Mouse (Mus musculus) heart, embryonic 13.5 days (tissue): ENCODE data around the gene Dctpp1. TPM values are rescaled to one million over a fixed set of nuclear protein-coding genes. Genes with fewer than 3 reads are reported as not detected.

Experiments
- ATAC-seq: fragments of 200-750 bp; cut with Nextera tagmentation; 2 replicates; pipeline ENCODE4 v1.8.0; 2017; ENCODE audit warnings: moderate TSS enrichment; ENCODE audit not compliant: insufficient number of reproducible peaks, low FRiP score, low TSS enrichment; ENCODE audit errors: extremely low read depth
- H3K27ac ChIP-seq: fragments of 300-500 bp; sonication (generic); replicated peaks from 2 replicates; pipeline ENCODE4 v1.5.1; 2015; ENCODE audit warnings: moderate library complexity, mild to moderate bottlenecking, inconsistent platforms
- H3K27me3 ChIP-seq: fragments of 300-500 bp; sonication (generic); replicated peaks from 2 replicates; pipeline ENCODE4 v1.6.1; 2015; ENCODE audit warnings: mild to moderate bottlenecking, inconsistent platforms
- H3K36me3 ChIP-seq: fragments of 300-500 bp; sonication (generic); 2 replicates; pipeline ENCODE4 v1.6.1; 2015; ENCODE audit warnings: mild to moderate bottlenecking, inconsistent platforms
- H3K4me1 ChIP-seq: fragments of 300-500 bp; sonication (generic); 2 replicates; pipeline ENCODE4 v1.6.1; 2015; ENCODE audit warnings: inconsistent platforms
- H3K4me2 ChIP-seq: fragments of 300-500 bp; sonication (generic); 2 replicates; pipeline ENCODE4 v1.6.1; 2015; ENCODE audit warnings: inconsistent platforms, mild to moderate bottlenecking, moderate library complexity
- H3K4me3 ChIP-seq: fragments of 300-500 bp; sonication (generic); 2 replicates; pipeline ENCODE4 v1.5.1; 2015; ENCODE audit warnings: moderate library complexity, mild to moderate bottlenecking, inconsistent platforms
- H3K9ac ChIP-seq: fragments of 300-500 bp; sonication (generic); 2 replicates; pipeline ENCODE4 v1.6.1; 2015; ENCODE audit warnings: inconsistent platforms, mild to moderate bottlenecking, moderate library complexity
- H3K9me3 ChIP-seq: fragments of 300-500 bp; sonication (generic); 2 replicates; pipeline ENCODE4 v1.6.1; 2016; ENCODE audit warnings: inconsistent platforms
- WGBS: fragments of 180-500 bp; shearing (Covaris S2); methylation state at CpG from one replicate; pipeline ENCODE4 v1.1.7; 2015; ENCODE audit warnings: mixed read lengths; 5-methylcytosine and 5-hydroxymethylcytosine counted together
- polyA plus RNA-seq: library from polyadenylated mRNA; unstranded; fragments of >200 nt; fragmentation: Nextera tagmentation; extraction: Ambion mirVana; gene quantifications from 2 replicates; pipeline ENCODE4 v1.2.1, GENCODE M21; 2015

Gene Dctpp1
- polyA plus RNA-seq, 1 experiment from 2014 or later, result 161 TPM

DNA sequence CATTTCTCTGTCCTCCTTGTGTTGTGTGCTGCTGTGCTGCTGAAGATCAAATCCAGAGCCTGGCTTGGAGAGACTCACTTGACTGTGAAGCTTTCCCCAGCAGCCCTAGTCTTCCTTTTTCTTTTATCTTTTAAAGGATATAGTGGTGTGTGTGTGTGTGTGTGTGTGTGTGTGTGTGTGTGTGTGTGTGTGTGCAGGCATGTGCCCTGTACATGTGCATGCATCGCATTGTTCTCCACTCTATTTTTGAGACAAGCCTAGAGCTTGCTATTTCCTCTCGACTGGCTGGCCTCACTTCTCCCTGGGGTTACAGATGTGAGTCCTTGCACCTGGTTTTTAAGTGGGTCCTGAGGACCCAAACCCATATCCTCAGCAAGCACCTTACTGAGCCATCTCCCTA is 21.7 kb upstream of the Dctpp1 start:
- Histone ChIP-seq H3K4me3 (no peak overlapping the region), H3K9ac (no peak overlapping the region), H3K36me3 (no peaks in the 10 kb centered on the region), H3K27ac (no peak overlapping the region), H3K27me3 (no peaks in the 10 kb centered on the region), H3K9me3 (peaks cover 8% of the 10 kb centered on the region; the same call in 1 of the 2 replicates), H3K4me2 (no peak overlapping the region), H3K4me1 (peaks cover 8% of the 10 kb centered on the region)
- 57% methylated on average over 2 of the region's 2 CpGs for WGBS
- no peak for ATAC-seq

DNA sequence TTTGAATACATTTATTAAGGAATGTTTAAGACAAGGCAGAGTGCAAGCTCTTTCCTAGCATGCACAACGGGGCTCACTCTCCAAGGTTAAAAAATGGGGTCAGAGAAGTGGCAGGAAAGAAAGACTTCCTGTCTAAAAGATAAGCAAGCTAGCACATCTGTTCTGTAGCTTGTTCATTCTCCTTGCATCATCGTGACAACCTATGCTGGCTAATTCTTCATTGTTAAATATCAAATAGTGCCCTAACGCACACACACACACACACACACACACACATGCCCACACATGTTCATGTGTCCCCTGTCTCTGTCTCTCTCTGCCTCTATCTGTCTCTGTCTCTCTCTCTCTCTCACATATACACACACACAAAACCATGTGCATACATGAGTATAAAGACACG is 20.6 kb upstream of the Dctpp1 start:
- no peak for ATAC-seq
- Histone ChIP-seq H3K4me3 (no peak overlapping the region), H3K9ac (no peak overlapping the region), H3K4me1 (peaks cover 8% of the 10 kb centered on the region), H3K9me3 (no peaks in the 10 kb centered on the region), H3K27ac (no peak overlapping the region; the same call in 1 of the 2 replicates), H3K27me3 (no peaks in the 10 kb centered on the region), H3K4me2 (no peak overlapping the region), H3K36me3 (no peaks in the 10 kb centered on the region)
- 41% methylated on average over 4 of the region's 4 CpGs for WGBS

DNA sequence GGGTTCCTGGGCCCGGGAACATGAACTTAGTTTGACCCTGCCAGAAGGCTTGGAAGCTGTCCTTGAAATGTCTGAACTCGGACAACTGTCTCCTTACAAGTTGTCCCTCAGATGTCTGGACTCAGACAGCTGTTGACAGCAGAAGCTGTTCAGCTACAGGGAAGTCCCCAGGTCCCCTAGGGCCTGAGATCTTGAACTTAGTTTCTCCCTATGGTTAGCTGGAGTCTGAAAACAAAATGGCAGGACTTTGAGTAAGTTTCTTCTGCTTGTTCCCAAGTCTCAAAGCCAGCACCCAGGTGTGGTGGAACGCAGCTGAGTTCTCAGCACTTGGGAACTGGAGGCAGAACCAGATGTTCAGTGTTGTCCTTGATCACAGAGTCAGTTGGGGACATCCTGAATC is 19.6 kb upstream of the Dctpp1 start:
- H3K36me3 ChIP-seq, result no peaks in the 10 kb centered on the region
- no peak overlapping the region for H3K4me3 ChIP-seq
- no peak overlapping the region for H3K9ac ChIP-seq
- 46% methylated on average over 3 of the region's 3 CpGs for WGBS
- H3K4me1 ChIP-seq, result peaks cover 8% of the 10 kb centered on the region
- H3K27me3 ChIP-seq, result no peaks in the 10 kb centered on the region
- ATAC-seq, result no peak
- no peak overlapping the region for H3K4me2 ChIP-seq
- no peaks in the 10 kb centered on the region for H3K9me3 ChIP-seq
- no peak overlapping the region for H3K27ac ChIP-seq

DNA sequence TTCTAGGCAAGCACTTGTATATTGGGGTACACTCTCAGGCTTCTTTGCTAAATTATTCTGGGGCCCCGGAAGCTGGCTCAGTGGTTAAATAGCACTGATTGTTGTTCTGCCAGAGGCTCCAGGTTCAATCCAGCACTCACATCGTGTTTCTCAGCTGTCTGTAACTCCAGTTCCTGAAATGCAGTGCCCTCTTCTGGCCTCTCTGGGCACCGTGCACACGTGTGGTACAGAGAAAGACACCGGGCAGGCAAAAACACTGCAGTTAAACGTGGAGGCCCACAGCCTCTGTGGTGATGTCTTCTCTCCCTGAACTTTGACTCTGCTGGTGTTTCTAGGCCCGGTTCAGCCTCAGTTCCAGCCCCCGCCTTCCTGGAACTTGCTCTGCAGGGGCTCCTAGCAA is 17.8 kb upstream of the Dctpp1 start:
- Histone ChIP-seq H3K4me2 (no peak overlapping the region), H3K9me3 (no peaks in the 10 kb centered on the region), H3K27me3 (no peaks in the 10 kb centered on the region), H3K27ac (no peak overlapping the region), H3K4me3 (no peak overlapping the region), H3K9ac (no peak overlapping the region), H3K36me3 (no peaks in the 10 kb centered on the region), H3K4me1 (peaks cover 13% of the 10 kb centered on the region)
- 27% methylated on average over 8 of the region's 8 CpGs for WGBS
- no peak for ATAC-seq

DNA sequence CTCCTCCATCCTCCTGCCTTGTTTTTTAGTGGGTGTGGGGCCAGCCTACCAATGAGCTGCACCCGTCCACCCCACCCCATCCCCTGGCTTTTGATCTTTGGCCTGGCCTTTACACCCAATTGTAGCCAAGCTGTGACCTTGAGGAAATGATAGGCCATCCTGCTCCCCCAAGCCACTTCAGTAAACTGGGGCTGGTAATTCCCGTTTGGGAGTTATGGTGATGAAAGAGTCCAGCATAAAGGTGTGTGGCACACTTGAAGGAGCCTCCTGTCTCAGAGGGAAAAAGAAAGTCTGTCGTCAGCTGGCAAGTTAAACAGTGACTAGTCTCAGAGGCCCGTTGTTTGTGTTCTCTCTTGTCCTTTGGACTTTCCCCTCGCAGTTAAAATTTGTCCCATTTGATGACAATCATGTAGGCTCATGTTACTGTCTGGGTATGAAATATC is 16.0 kb upstream of the Dctpp1 start:
- H3K4me2 ChIP-seq, result no peak overlapping the region
- no peaks in the 10 kb centered on the region for H3K9me3 ChIP-seq
- no peak for ATAC-seq
- no peak overlapping the region for H3K4me3 ChIP-seq
- no peaks in the 10 kb centered on the region for H3K27me3 ChIP-seq
- H3K36me3 ChIP-seq, result peaks cover 12% of the 10 kb centered on the region
- H3K9ac ChIP-seq, result no peak overlapping the region
- no peak overlapping the region for H3K27ac ChIP-seq
- peaks cover 29% of the 10 kb centered on the region for H3K4me1 ChIP-seq
- 71% methylated on average over 5 of the region's 5 CpGs for WGBS

DNA sequence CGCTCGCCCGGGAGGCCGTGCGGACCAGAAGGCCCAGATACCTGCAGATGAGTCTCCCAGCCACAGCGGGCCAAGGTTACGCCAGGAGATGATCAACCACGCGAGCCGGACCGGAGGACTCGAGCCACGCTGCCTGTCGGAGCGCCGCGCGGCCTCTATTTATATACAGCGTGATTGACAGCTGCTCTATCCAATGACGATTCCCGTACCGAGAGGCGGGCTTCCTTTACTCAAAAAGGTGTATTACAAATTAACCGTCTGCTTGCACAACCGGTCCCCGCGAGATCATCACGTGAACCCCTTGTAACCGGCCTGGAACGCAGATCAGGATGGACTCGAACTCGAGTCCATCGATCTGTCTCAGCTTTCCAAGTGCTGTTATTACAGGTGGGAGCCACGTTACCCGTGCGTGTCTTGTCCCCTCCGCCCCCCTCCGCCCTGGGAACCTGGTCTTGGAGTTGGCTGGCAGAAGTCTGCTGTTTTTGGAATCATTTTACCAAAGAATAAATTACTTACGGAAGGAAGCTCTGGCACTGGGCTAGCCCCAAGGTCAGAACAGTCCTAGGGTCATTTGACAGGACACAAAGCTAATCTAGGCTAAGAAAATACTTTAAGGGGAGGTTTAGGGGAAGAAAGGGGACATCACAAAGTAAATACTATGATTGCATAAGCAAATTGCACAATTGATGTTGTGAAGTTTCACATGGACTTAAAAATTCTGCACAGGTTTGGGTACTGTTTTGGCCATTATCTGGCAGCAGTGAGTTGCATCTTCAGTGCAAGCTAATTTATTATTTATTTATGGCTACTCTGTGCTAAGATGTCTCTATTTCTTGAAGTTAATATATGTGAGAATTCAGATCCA is 13.6 kb upstream of the Dctpp1 start, which contains the start of gene Sephs2:
Gene Sephs2, minus strand, starts transcription at position 131 of the 865 bp plus-strand sequence.
- H3K9me3 ChIP-seq, result no peaks in the 10 kb centered on the region
- H3K4me3 ChIP-seq, result peak within 1 kb of the TSS; percentile 95
- peaks cover 29% of the 10 kb centered on the region for H3K4me1 ChIP-seq
- peak within 1 kb of the TSS; percentile 94 for H3K4me2 ChIP-seq
- peak within 1 kb of the TSS; percentile 93 for H3K27ac ChIP-seq
- peak; percentile 82 for ATAC-seq
- H3K27me3 ChIP-seq, result no peaks in the 10 kb centered on the region
- H3K9ac ChIP-seq, result peak within 1 kb of the TSS; percentile 97
- H3K36me3 ChIP-seq, result peaks cover 35% of the 10 kb centered on the region
- WGBS, result 2% methylated on average over 39 of the region's 39 CpGs

DNA sequence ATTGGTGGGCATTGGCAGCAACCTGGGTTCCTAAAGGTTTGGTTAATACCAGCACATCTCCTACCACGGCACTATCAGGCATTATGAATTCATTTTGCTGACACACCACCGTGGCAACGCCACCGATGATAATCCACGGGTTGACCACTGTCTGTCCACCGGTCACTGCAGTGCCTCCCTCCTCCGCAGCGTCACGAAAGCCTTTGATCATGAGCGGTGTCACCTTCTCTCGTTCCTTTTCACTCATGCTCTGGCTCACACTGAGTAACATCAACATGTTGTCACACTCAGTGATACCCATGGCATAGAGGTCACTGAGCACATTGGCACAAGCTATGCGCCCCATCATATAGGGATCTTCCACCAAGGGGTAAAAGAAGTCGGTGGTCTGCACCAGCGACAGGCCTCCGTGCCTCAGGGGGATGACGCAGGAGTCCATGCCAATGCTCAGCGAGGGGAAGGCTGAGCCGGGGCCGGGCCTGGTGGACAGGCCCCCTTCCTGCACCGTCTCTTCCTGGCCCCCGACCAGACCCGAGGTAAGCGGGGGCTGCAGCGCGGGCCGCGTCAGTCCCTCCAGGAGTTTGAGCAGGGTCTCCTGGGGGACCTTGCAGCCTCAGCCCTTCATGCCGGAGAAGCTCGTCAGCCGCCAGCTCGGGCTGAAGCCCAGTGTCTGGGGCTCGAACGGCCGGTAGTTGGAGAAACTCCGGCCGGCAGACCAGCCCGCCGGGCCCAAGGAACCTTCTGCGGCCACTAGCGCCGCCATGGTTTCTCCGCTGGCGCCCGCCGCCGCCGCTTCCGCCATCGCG is 12.8 kb upstream of the Dctpp1 start:
- peaks cover 42% of the 10 kb centered on the region for H3K36me3 ChIP-seq
- H3K9me3 ChIP-seq, result no peaks in the 10 kb centered on the region
- H3K4me2 ChIP-seq, result peak overlapping the region; percentile 94
- no peaks in the 10 kb centered on the region for H3K27me3 ChIP-seq
- peak; percentile 70 for ATAC-seq
- peak overlapping the region; percentile 97 for H3K9ac ChIP-seq
- H3K4me1 ChIP-seq, result peaks cover 29% of the 10 kb centered on the region
- H3K27ac ChIP-seq, result peak overlapping the region; percentile 93
- 11% methylated on average over 50 of the region's 50 CpGs for WGBS
- H3K4me3 ChIP-seq, result peak overlapping the region; percentile 95

DNA sequence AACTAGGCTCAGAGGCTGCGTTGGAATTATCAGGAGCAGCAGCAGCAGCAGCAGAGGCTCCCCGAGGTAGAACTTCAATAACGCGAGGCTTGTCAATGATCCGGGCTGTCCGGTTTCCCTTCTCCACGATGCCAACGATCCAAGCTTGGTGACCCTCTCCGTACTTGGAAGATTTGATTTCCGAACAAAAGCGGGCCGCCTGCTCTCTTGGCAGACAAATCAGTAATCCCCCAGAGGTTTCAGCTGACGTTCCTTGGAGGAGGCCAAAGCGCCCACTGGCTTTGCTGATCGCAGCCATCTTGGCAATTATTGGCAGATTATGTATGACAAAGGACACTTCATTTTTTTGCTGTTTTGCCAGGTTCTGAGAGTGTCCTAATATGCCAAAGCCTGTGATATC is 12.1 kb upstream of the Dctpp1 start:
- 95% methylated on average over 15 of the region's 15 CpGs for WGBS

DNA sequence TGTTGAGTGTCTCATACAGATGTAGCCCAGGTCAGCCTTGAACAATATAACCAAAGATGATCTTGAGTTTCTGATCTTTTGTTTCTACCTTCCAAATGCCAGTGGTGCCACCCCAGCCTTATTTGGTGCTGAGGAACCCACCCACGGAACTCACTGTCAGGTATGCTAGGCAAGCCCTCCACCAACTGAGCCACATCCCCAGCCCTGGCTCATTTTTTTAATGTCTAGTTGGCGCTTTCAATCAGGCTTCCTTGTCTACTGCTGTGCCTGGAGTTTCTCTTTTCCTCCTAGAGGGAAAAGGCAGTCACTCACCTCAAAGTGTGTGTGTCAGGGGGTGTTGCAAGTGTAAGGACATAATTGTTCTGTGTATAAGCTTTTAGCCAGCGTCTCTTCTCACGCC is 10.6 kb upstream of the Dctpp1 start:
- Histone ChIP-seq H3K9me3 (no peaks in the 10 kb centered on the region), H3K9ac (no peak overlapping the region), H3K36me3 (peaks cover 43% of the 10 kb centered on the region), H3K4me2 (no peak overlapping the region), H3K27me3 (no peaks in the 10 kb centered on the region), H3K4me1 (peaks cover 29% of the 10 kb centered on the region), H3K27ac (no peak overlapping the region), H3K4me3 (no peak overlapping the region)
- WGBS, result 95% methylated on average over 4 of the region's 4 CpGs
- no peak for ATAC-seq

More for the DNA sequence above, 12.1 kb upstream of the Dctpp1 start:
- peaks cover 43% of the 10 kb centered on the region for H3K36me3 ChIP-seq
- H3K27ac ChIP-seq, result no peak overlapping the region
- peak overlapping the region; percentile 94 for H3K4me2 ChIP-seq
- ATAC-seq, result no peak
- no peaks in the 10 kb centered on the region for H3K9me3 ChIP-seq
- H3K27me3 ChIP-seq, result no peaks in the 10 kb centered on the region
- H3K4me3 ChIP-seq, result peak overlapping the region; percentile 95
- peaks cover 29% of the 10 kb centered on the region for H3K4me1 ChIP-seq
- peak overlapping the region; percentile 97 for H3K9ac ChIP-seq

DNA sequence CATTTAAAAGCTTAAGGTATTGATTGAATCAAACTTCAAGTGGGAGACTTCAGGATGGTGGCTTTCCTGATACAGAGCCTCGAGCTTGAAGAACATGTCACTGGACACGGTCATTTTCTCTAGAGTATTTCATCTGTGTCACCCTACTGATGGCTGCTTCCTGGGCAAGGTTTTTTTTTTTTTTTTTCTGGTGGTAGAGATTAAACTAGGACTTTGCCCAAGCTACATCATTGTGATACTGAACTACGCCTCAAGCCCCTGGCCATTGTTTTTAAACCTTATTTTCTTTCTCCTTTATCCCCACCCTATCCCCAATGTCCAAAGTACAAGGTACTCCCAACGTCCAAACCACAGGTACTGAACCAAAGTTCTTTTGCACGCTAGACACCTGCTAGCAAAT is 10.2 kb upstream of the Dctpp1 start:
- ATAC-seq, result no peak
- H3K36me3 ChIP-seq, result peaks cover 43% of the 10 kb centered on the region
- 90% methylated on average over 5 of the region's 5 CpGs for WGBS
- H3K9ac ChIP-seq, result no peak overlapping the region
- H3K4me3 ChIP-seq, result no peak overlapping the region
- H3K4me2 ChIP-seq, result no peak overlapping the region
- peaks cover 29% of the 10 kb centered on the region for H3K4me1 ChIP-seq
- no peak overlapping the region for H3K27ac ChIP-seq
- no peaks in the 10 kb centered on the region for H3K27me3 ChIP-seq
- no peaks in the 10 kb centered on the region for H3K9me3 ChIP-seq

DNA sequence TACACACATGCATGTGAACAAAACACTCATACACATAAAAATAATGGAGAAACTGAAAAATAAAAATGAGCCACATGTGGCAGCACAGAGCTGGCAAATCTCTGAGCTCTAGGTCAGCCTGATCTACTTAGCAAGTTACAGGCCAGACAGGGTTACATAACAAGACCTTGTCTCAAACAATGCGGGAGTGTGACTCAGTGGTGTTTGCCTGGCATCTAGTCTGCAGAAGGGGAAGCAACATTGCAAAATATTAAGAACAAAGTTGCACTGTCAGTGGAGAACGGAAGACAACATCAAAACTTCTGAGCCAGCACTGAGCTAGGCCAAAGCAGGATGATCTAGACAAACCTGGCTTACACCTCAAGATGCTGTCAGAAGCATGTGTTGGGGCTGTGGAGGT is 9.7 kb upstream of the Dctpp1 start:
- H3K27me3 ChIP-seq, result no peaks in the 10 kb centered on the region
- peaks cover 43% of the 10 kb centered on the region for H3K36me3 ChIP-seq
- H3K27ac ChIP-seq, result no peak overlapping the region
- H3K4me2 ChIP-seq, result no peak overlapping the region
- H3K9me3 ChIP-seq, result no peaks in the 10 kb centered on the region
- no peak overlapping the region for H3K9ac ChIP-seq
- H3K4me3 ChIP-seq, result no peak overlapping the region
- ATAC-seq, result no peak
- WGBS, result 83% methylated on average over 2 of the region's 2 CpGs
- peaks cover 29% of the 10 kb centered on the region for H3K4me1 ChIP-seq
